Mouse (Mus musculus): ENCODE results near the gene Olfr58. TPM values are rescaled to one million over a fixed set of nuclear protein-coding genes. Genes with fewer than 3 reads are reported as not detected.
"Not testable (repeated sequence)": the region's sequence is repeated elsewhere in the genome, so short reads cannot be mapped to it uniquely, and the experiment has no call there.

Gene Olfr58
- not detected for total RNA-seq (2021)
- long read RNA-seq, experiment 1, result 0 reads
- long read RNA-seq, experiment 2, result 0 reads

- intact Hi-C loops (cut with DNase I; ENCODE audit: low total_unique reads), result no loop called here
- no peak for DNase-seq
Observed at GRCm38 (mm10) chr9:19779983-19780382, at the start of gene Olfr58. Olfr58 (plus strand) TSS chr9:19780283.

GRCm38 (mm10) chr9:19769136-19769535 is 10.9 kb upstream of the Olfr58 start:
- no peak for DNase-seq
- intact Hi-C loops (cut with DNase I; ENCODE audit: low total_unique reads), result no loop called here

- intact Hi-C loops (cut with DNase I; ENCODE audit: low total_unique reads), result no loop called here
- no peak for DNase-seq
Observed at GRCm38 (mm10) chr9:19769701-19770100, 10.4 kb upstream of the Olfr58 start.

GRCm38 (mm10) chr9:19803000-19803399 is 22.9 kb downstream of the Olfr58 start:
- intact Hi-C loops (cut with DNase I; ENCODE audit: low total_unique reads), result no loop called here
- DNase-seq, result no peak

- intact Hi-C loops (cut with DNase I; ENCODE audit: low total_unique reads); DNase-seq: not testable (repeated sequence)
Observed at GRCm38 (mm10) chr9:19804606-19805005, 24.5 kb downstream of the Olfr58 start, which contains the start of gene Olfr859. Olfr859 (plus strand) TSS chr9:19804906.

Other genes starting within 250 kb of the Olfr58 start
- gene Olfr853, start 239.2 kb upstream of the Olfr58 start, total RNA-seq (2021), result not detected
- gene Olfr854, start 212.9 kb upstream of the Olfr58 start, total RNA-seq (2021), result not detected
- gene Olfr855, start 197.7 kb upstream of the Olfr58 start, total RNA-seq (2021), result not detected
- 10 to 100 TPM; 10.3 to 11.1 TPM for gene Zfp317, start 158.2 kb upstream of the Olfr58 start, total RNA-seq (2021)
- gene Olfr857, start 70.8 kb upstream of the Olfr58 start, total RNA-seq (2021), result not detected
- not detected for gene Olfr859, start 24.6 kb downstream of the Olfr58 start, total RNA-seq (2021)
- gene Olfr860, start 69.5 kb downstream of the Olfr58 start, total RNA-seq (2021), result not detected
- gene Olfr862, start 107.7 kb downstream of the Olfr58 start, total RNA-seq (2021), result not detected
- gene Olfr77, start 136.6 kb downstream of the Olfr58 start, total RNA-seq (2021), result not detected
- not detected for gene Olfr866, start 247.8 kb downstream of the Olfr58 start, total RNA-seq (2021)

Measured in gastrocnemius, postnatal 14 days (tissue).